ENCODE assay signal across 13 mouse cellular contexts in the genomic region with DNA sequence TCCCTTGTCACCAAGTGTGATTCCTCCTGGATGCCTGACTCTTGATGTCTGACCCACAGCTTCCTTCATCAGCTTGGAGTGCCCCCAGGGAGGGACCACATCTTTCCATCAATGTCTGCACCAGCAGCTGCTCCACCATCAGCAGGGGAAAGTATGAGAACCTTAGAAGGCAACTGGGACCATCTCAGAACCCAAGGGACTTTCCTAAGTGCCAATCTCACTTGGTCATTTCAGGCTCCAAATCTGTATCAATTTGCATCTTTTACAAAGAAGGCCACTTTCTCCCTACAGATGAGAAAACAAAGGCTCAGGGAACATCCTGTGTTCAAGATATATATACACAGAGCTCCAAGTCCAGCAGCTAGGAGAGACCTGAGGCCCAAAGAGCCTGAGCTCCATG.
DNase-seq lines count a peak whose midpoint lies in the region; ATAC-seq and TF ChIP-seq lines count a peak whose summit lies in the region.
"Had no signal": no experiment of that assay in that cellular context is flagged by ENCODE, and none has a peak within 500 bp of the region (broad histone marks: within the 10 kb centered on the region; RNA-seq: fewer than 3 reads in every experiment).

No protein-coding gene starts in this region.

- no peaks in the 10 kb centered on the region for H3K9me3 ChIP-seq in heart, embryonic 10.5 days
- H3K9me3 ChIP-seq in forebrain, embryonic 15.5 days, result no peaks in the 10 kb centered on the region
- H3K9me3 ChIP-seq in hindbrain, postnatal 0 days (ENCODE audit: low read length), result no peaks in the 10 kb centered on the region
- no peaks in the 10 kb centered on the region for H3K9me3 ChIP-seq in neural tube, embryonic 12.5 days
- H3K9me3 ChIP-seq: embryonic facial prominence, embryonic 13.5 days had no signal

- no peak for DNase-seq in heart, embryonic 10.5 days (ENCODE audit: low spot score)
- no peak for DNase-seq in heart, adult 11 months
- no peak for DNase-seq in hindbrain, postnatal 0 days (ENCODE audit: low spot score)
- DNase-seq in gastrocnemius, adult 8-10 months (ENCODE audit: low spot score in 2 of 2), result no peak
- no peak for DNase-seq in frontal cortex, adult 2 months (ENCODE audit: extremely low spot score in 1 of 2, low spot score in 1 of 2)
- DNase-seq in cerebellum, postnatal 25 days, result no peak
- DNase-seq: kidney, postnatal 10 days; lung, postnatal 14 days; thymus, adult 18-20 months had no signal

- no peaks in the 10 kb centered on the region for H3K27me3 ChIP-seq in heart, embryonic 10.5 days (ENCODE audit: insufficient read depth, poor library complexity, severe bottlenecking)
- H3K27me3 ChIP-seq in forebrain, embryonic 15.5 days, result no peaks in the 10 kb centered on the region
- no peaks in the 10 kb centered on the region for H3K27me3 ChIP-seq in hindbrain, postnatal 0 days (ENCODE audit: insufficient read depth, low read length)
- no peaks in the 10 kb centered on the region for H3K27me3 ChIP-seq in neural tube, embryonic 12.5 days (replicated peaks)
- H3K27me3 ChIP-seq: embryonic facial prominence, embryonic 13.5 days had no signal

- H3K4me3 ChIP-seq in heart, embryonic 10.5 days, result no peak overlapping the region
- no peak overlapping the region for H3K4me3 ChIP-seq in forebrain, embryonic 15.5 days
- H3K4me3 ChIP-seq in hindbrain, postnatal 0 days (ENCODE audit: low read length), result no peak overlapping the region
- H3K4me3 ChIP-seq in neural tube, embryonic 12.5 days, result no peak overlapping the region
- H3K4me3 ChIP-seq: embryonic facial prominence, embryonic 13.5 days had no signal

- ATAC-seq in forebrain, embryonic 15.5 days (replicated peaks), result no peak
- ATAC-seq in hindbrain, postnatal 0 days, result no peak
- ATAC-seq in neural tube, embryonic 12.5 days (ENCODE audit: low FRiP score, low read depth), result no peak

- H3K27ac ChIP-seq in heart, embryonic 10.5 days, result peak overlapping the region; percentile 49
- peak overlapping the region; percentile 91 for H3K27ac ChIP-seq in forebrain, embryonic 15.5 days (replicated peaks)
- H3K27ac ChIP-seq in hindbrain, postnatal 0 days, result peak overlapping the region; percentile 94
- peak overlapping the region; percentile 83 for H3K27ac ChIP-seq in neural tube, embryonic 12.5 days
- H3K27ac ChIP-seq: liver, embryonic 14.5 days had no signal

- TF ChIP-seq CTCF in hindbrain, postnatal 0 days (IDR thresholded peaks at IDR 0.05; ENCODE audit: low read depth), result no peak

- H3K4me2 ChIP-seq in forebrain, embryonic 15.5 days (replicated peaks), result no peak overlapping the region
- no peak overlapping the region for H3K4me2 ChIP-seq in hindbrain, postnatal 0 days (ENCODE audit: low read depth, low read length)
- 0 out of 2 replicates have a peak overlapping the region, but pooled peaks have one; percentile 62 for H3K4me2 ChIP-seq in neural tube, embryonic 12.5 days (replicated peaks)
- H3K4me2 ChIP-seq: embryonic facial prominence, embryonic 13.5 days had no signal

- H3K4me1 ChIP-seq in heart, embryonic 10.5 days, result peaks cover 55% of the 10 kb centered on the region
- H3K4me1 ChIP-seq in forebrain, embryonic 15.5 days, result peaks cover 83% of the 10 kb centered on the region
- H3K4me1 ChIP-seq in hindbrain, postnatal 0 days (ENCODE audit: insufficient read depth, low read length), result peaks cover 67% of the 10 kb centered on the region
- peaks cover 80% of the 10 kb centered on the region for H3K4me1 ChIP-seq in neural tube, embryonic 12.5 days

- H3K36me3 ChIP-seq in heart, embryonic 10.5 days, result no peaks in the 10 kb centered on the region
- H3K36me3 ChIP-seq in forebrain, embryonic 15.5 days, result no peaks in the 10 kb centered on the region
- H3K36me3 ChIP-seq in hindbrain, postnatal 0 days (ENCODE audit: insufficient read depth, low read length), result no peaks in the 10 kb centered on the region
- H3K36me3 ChIP-seq in neural tube, embryonic 12.5 days, result no peaks in the 10 kb centered on the region
- H3K36me3 ChIP-seq: embryonic facial prominence, embryonic 13.5 days had no signal

- H3K9ac ChIP-seq in forebrain, embryonic 15.5 days (replicated peaks), result no peak overlapping the region
- H3K9ac ChIP-seq in hindbrain, postnatal 0 days (replicated peaks; ENCODE audit: low read length), result no peak overlapping the region
- H3K9ac ChIP-seq in neural tube, embryonic 12.5 days, result no peak overlapping the region
- H3K9ac ChIP-seq: embryonic facial prominence, embryonic 13.5 days; liver, embryonic 14.5 days had no signal
